Mouse (Mus musculus) lung, embryonic 14.5 days (tissue): ENCODE data around the gene Rabl3. TPM values are rescaled to one million over a fixed set of nuclear protein-coding genes. Genes with fewer than 3 reads are reported as not detected.

Source experiments
- ATAC-seq: fragments of 200-750 bp; cut with Nextera tagmentation; 2 replicates; pipeline ENCODE4 v1.8.0; 2017; ENCODE audit warnings: mild to moderate bottlenecking, moderate TSS enrichment, moderate library complexity; ENCODE audit not compliant: insufficient read depth
- DNase-seq: peaks from one replicate; pipeline ENCODE4 v3.0.0-alpha.2; 2015
- H3K27ac ChIP-seq: fragments of 300-500 bp; sonication (generic); 2 replicates; pipeline ENCODE4 v1.5.1; 2014; ENCODE audit warnings: low read depth, mild to moderate bottlenecking, moderate library complexity
- H3K27me3 ChIP-seq: fragments of 300-500 bp; sonication (generic); 2 replicates; pipeline ENCODE4 v1.6.1; 2014; ENCODE audit warnings: low read length, control low read depth; ENCODE audit not compliant: insufficient read depth
- H3K36me3 ChIP-seq: fragments of 300-500 bp; sonication (generic); 2 replicates; pipeline ENCODE4 v1.6.1; 2014; ENCODE audit warnings: control low read depth; ENCODE audit not compliant: insufficient read depth
- H3K4me1 ChIP-seq: fragments of 300-500 bp; sonication (generic); 2 replicates; pipeline ENCODE4 v1.6.1; 2014; ENCODE audit warnings: antibody characterized with exemption, control low read depth; ENCODE audit not compliant: insufficient read depth
- H3K4me2 ChIP-seq: fragments of 300-500 bp; sonication (generic); 2 replicates; pipeline ENCODE4 v1.6.1; 2014; ENCODE audit warnings: mild to moderate bottlenecking
- H3K4me3 ChIP-seq: fragments of 300-500 bp; sonication (generic); 2 replicates; pipeline ENCODE4 v1.5.1; 2014; ENCODE audit warnings: low read depth, low read length
- H3K9ac ChIP-seq: fragments of 300-500 bp; sonication (generic); 2 replicates; pipeline ENCODE4 v1.6.1; 2014
- H3K9me3 ChIP-seq: fragments of 300-500 bp; sonication (generic); 2 replicates; pipeline ENCODE4 v1.6.1; 2016; ENCODE audit warnings: low read depth, low read length, control low read depth
- CTCF ChIP-seq: IDR thresholded peaks from 2 replicates; pipeline ENCODE4 v1.5.1; 2016; ENCODE audit warnings: antibody characterized with exemption, low read depth
- WGBS: fragments of 180-500 bp; shearing (Covaris S2); extraction: QIAGEN DNeasy Blood & Tissue Kit; methylation state at CpG from one replicate; pipeline ENCODE4 v1.1.7; 2014; 5-methylcytosine and 5-hydroxymethylcytosine counted together
- polyA plus RNA-seq: library from polyadenylated mRNA; unstranded; fragments of >200 nt; fragmentation: Nextera tagmentation; extraction: Ambion mirVana; gene quantifications from 2 replicates; pipeline ENCODE4 v1.2.1, GENCODE M21; 2014

Gene Rabl3
- polyA plus RNA-seq, 1 experiment from 2014 or later: 24.2 TPM

- Histone ChIP-seq H3K9me3 (no peaks in the 10 kb centered on the region), H3K4me2 (no peak overlapping the region), H3K27me3 (no peaks in the 10 kb centered on the region), H3K4me1 (no peaks in the 10 kb centered on the region), H3K9ac (no peak overlapping the region), H3K27ac (no peak overlapping the region), H3K36me3 (no peaks in the 10 kb centered on the region), H3K4me3 (no peak overlapping the region)
- ATAC-seq (no peak), DNase-seq (no peak)
- no peak for TF ChIP-seq CTCF
- WGBS: 82% methylated on average over 4 of the region's 4 CpGs
Observed at GRCm38 (mm10) chr16:37580651-37581050, 41.0 kb downstream of the Rabl3 start.

GRCm38 (mm10) chr16:37581901-37582300, 42.2 kb downstream of the Rabl3 start:
- no peak overlapping the region for H3K9ac ChIP-seq
- no peaks in the 10 kb centered on the region for H3K4me1 ChIP-seq
- H3K9me3 ChIP-seq: no peaks in the 10 kb centered on the region
- no peaks in the 10 kb centered on the region for H3K27me3 ChIP-seq
- DNase-seq: no peak
- H3K27ac ChIP-seq: no peak overlapping the region
- ATAC-seq: no peak
- H3K4me2 ChIP-seq: no peak overlapping the region
- WGBS: 68% methylated on average over 3 of the region's 3 CpGs
- H3K36me3 ChIP-seq: no peaks in the 10 kb centered on the region
- no peak for TF ChIP-seq CTCF
- H3K4me3 ChIP-seq: no peak overlapping the region

DNA sequence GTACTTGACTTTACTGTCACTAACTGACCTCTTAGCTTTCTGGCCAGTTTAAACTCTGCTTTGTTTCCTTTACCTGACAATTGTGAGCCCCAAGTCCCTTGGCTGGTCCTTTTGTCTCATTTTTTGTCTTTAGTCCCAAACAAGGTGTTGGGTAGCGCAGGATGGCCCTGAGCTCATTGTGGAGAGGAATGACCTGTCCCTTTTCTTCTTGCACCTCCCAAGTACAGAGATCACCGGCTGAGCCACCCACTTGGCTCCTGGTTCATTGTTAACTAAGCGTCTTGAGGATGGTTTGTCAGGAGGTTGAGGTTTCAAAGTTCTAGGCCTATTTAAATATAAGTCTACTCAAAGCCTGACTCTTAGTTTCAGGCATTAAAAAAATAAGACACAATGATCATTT, 43.6 kb downstream of the Rabl3 start:
- no peak for TF ChIP-seq CTCF
- no peaks in the 10 kb centered on the region for H3K36me3 ChIP-seq
- H3K9me3 ChIP-seq: no peaks in the 10 kb centered on the region
- H3K4me1 ChIP-seq: no peaks in the 10 kb centered on the region
- 78% methylated on average over 3 of the region's 3 CpGs for WGBS
- H3K4me2 ChIP-seq: no peak overlapping the region
- ATAC-seq (no peak), DNase-seq (no peak)
- H3K4me3 ChIP-seq: no peak overlapping the region
- no peak overlapping the region for H3K27ac ChIP-seq
- H3K27me3 ChIP-seq: no peaks in the 10 kb centered on the region
- H3K9ac ChIP-seq: no peak overlapping the region

DNA sequence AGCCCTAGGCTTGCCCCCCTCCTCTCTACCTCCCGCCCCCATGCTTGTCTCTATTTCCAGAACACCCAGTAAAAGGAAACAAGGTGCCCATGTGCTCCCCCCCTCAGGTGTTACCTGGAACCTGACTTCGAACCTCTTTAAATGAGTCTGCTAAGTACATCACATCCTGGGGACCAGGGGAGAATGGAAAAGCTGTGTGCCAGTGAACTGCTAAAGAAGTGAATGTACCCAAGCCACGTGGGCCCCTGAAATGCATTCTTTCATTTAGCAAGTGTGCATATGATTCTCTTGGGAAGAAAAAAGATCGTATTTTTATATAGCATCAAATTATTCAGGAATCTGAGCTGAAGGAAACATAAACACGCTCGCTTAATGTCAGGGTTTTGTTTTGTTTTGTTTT, 44.1 kb downstream of the Rabl3 start:
- Histone ChIP-seq H3K4me3 (peak overlapping the region; percentile 19; the same call in 1 of the 2 replicates), H3K27ac (no peak overlapping the region), H3K27me3 (no peaks in the 10 kb centered on the region), H3K4me2 (peak overlapping the region; percentile 51), H3K36me3 (no peaks in the 10 kb centered on the region), H3K4me1 (no peaks in the 10 kb centered on the region), H3K9ac (no peak overlapping the region), H3K9me3 (no peaks in the 10 kb centered on the region)
- ATAC-seq (no peak), DNase-seq (peak; percentile 2)
- TF ChIP-seq CTCF: no peak
- 43% methylated on average over 6 of the region's 6 CpGs for WGBS

DNA sequence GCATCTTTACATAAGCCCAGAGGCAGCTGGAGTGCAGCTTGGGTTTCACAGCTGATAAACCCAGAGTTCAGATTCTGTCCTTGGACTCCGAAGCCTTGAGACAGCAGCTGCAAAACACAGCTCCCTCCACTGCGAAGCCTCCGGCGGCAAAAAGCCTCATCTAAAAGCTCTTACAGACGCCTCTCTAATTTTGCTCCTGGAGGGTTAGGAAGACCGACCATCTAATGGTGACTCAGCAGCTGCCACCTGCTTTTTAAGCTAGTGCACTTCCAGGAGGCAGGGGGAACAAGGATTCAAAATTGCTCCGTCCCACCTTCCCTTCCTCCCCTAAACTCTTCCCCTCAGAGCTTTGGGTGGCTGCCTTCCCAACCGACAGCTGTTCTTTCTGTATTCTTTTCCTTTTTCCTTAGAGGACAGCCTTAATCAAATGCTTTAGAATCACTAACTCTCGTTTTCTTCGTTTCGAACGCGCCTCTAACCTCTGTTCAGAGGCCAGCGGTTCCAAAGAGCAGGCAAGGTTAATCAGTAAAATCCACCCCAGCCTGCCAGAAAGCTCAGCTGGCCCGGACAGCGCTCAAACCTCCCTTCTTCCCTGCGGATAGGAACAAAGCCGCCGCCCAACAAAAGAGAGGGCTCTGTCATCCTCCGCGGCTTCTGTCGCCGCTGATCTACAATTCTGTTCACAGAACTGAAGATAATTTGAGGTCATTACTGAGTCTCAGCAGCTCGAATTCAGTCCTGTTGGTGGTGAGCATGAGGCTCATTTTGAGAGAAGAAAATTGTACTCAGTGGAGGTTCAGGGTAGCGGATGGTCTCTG, 44.7 kb downstream of the Rabl3 start:
- ATAC-seq: peak; percentile 76
- H3K27ac ChIP-seq: no peak overlapping the region

GRCm38 (mm10) chr16:37585129-37585563, 45.5 kb downstream of the Rabl3 start:
- Histone ChIP-seq H3K36me3 (no peaks in the 10 kb centered on the region), H3K9me3 (no peaks in the 10 kb centered on the region), H3K27me3 (no peaks in the 10 kb centered on the region), H3K27ac (no peak overlapping the region), H3K4me3 (no peak overlapping the region), H3K9ac (no peak overlapping the region), H3K4me1 (no peaks in the 10 kb centered on the region), H3K4me2 (no peak overlapping the region)
- no peak for DNase-seq
- peak; percentile 31; the same call in 1 of the 2 replicates for ATAC-seq
- 54% methylated on average over 8 of the region's 8 CpGs for WGBS
- no peak for TF ChIP-seq CTCF

More for the DNA sequence above, 44.7 kb downstream of the Rabl3 start:
- H3K9me3 ChIP-seq: no peaks in the 10 kb centered on the region
- H3K27me3 ChIP-seq: no peaks in the 10 kb centered on the region
- DNase-seq: peak; percentile 69
- TF ChIP-seq CTCF: no peak
- WGBS: 5% methylated on average over 25 of the region's 25 CpGs
- H3K9ac ChIP-seq: peak overlapping the region; percentile 17; the same call in 1 of the 2 replicates
- H3K36me3 ChIP-seq: no peaks in the 10 kb centered on the region
- H3K4me3 ChIP-seq: peak overlapping the region; percentile 19
- no peaks in the 10 kb centered on the region for H3K4me1 ChIP-seq
- peak overlapping the region; percentile 51 for H3K4me2 ChIP-seq

DNA sequence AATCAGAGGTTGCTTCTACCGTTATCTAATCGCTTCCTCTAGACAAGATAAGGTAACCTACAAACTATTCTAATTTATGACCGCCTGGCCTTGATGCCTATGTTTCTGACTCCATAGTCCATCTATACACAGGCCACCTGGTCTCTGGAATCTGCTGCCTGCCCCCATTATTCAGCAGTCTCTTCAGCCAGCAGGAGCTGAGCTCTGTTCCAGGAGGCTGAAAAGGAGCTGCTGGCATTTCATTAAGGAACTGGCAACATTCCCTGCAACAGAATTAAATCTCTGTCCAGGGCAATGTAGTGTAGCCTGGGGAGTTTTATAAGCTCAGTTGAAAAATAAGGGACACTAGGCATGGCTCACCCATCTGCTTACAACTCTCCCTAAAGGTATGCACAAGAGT, 51.2 kb downstream of the Rabl3 start:
- Histone ChIP-seq H3K9ac (no peak overlapping the region), H3K4me2 (no peak overlapping the region), H3K36me3 (no peaks in the 10 kb centered on the region), H3K4me3 (no peak overlapping the region), H3K9me3 (no peaks in the 10 kb centered on the region), H3K27ac (no peak overlapping the region), H3K27me3 (no peaks in the 10 kb centered on the region), H3K4me1 (no peaks in the 10 kb centered on the region)
- no peak for TF ChIP-seq CTCF
- no peak for DNase-seq
- 89% methylated on average over 3 of the region's 3 CpGs for WGBS
- no peak for ATAC-seq
